Mouse (Mus musculus) urinary bladder, postnatal 25 days (tissue): ENCODE measurements around the gene Plek.

Experiments
- DNase-seq: peaks from one replicate; pipeline ENCODE4 v3.0.0; 2022; ENCODE audit warnings: low spot score

Plek gene

DNA sequence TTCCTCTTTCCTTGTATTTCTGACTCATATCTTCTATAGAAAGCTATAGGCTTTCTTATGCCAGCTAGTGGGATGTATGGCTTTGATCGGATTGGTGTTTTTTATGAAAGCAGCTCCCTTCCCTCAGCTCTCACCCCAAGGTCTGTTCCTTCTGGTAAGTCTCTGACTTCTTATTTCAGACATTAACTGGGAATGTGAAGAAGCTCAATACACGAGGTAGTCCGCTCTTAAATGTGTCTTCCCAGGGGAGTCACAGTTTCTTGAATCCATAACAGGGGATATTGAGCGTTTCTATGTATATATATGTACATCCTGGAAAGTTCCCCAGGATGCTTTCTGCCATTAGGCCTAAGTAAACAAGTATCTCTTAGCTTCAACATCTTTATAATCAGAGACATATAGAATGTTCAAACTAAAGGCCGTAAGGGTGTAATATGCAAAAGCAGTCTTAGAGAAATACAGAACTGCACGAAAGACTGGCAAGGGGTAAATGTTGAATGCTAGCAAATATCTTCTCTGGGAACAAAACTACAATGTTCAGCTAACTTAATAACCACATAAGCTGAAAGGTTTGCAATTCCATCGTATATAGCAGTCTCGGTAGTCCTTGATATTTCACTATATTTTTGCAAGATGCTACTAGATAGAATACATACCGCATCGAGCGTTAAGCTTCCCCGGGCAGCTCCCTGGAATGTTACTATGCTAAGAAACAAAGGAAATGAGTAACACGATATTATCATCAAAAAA lies 101.8 kb downstream of the Plek start:
- no peak for DNase-seq

GRCm38 (mm10) chr11:16948756-16949155 lies 103.4 kb downstream of the Plek start:
- no peak for DNase-seq

GRCm38 (mm10) chr11:16943016-16943415 lies 109.2 kb downstream of the Plek start:
- no peak for DNase-seq

- no peak for DNase-seq
Observed at GRCm38 (mm10) chr11:16941973-16942452, 110.2 kb downstream of the Plek start.

GRCm38 (mm10) chr11:16941103-16941793 lies 110.9 kb downstream of the Plek start:
- no peak for DNase-seq

DNA sequence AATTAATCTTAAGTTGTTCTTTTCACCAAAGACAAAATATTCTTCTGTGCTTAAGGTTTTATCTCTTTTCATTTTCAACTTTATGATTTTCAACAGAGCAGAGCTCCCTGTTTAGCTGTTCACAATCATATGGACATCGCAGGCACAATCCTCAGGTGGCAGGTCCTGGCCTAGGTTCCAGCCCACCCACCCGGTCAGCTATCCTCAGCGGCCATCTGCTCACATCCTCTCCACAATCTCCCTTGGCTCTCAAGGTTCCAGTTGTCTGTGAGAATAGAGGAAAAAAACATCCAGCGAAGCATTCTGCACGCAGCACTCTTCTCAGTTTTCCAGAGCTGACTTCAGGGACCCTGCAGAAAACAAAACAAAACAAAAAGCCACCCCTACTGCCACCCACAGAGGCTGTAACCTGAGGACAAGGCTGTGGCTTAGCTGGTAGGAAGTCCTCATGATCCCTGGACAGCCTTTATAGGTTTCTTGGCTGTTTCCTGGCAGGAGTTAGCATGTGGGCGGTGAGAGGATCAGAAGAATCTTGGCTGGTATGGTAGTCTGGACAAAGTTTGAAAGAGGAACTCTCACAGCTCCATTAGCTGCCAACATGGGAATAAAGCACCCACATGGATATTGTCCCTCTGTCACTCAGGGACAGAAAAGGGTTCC lies 116.5 kb downstream of the Plek start:
- DNase-seq = no peak

DNA sequence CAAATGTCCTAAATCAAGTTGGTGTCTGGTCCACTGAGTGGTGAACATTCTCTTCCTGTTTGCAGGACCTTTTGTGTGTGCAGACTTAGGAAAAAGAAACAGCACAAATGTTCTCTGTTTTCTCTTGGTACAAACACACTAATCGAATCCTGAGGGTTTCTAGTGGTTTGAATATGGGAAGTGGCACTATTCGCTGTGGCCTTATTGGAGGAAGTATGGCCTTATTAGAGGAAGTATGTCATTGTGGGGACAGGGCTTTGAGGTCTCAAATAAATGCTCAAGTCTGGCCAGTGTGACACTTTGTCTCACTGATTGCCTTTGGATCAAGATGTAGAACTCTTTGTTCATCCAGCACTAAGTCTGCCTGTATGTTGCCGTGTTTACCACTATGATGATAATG lies 120.0 kb downstream of the Plek start:
- no peak for DNase-seq
